Mouse (Mus musculus): Measurements from ENCODE around the gene Hbq1b. TPM values are rescaled to one million over a fixed set of nuclear protein-coding genes. Genes with fewer than 3 reads are reported as not detected.
"Not testable (repeated sequence)": the region's sequence is repeated elsewhere in the genome, so short reads cannot be mapped to it uniquely, and the experiment has no call there.

Hbq1b gene
- polyA plus RNA-seq, 1 experiment from 2014 or later, result 15.7 TPM

DNA sequence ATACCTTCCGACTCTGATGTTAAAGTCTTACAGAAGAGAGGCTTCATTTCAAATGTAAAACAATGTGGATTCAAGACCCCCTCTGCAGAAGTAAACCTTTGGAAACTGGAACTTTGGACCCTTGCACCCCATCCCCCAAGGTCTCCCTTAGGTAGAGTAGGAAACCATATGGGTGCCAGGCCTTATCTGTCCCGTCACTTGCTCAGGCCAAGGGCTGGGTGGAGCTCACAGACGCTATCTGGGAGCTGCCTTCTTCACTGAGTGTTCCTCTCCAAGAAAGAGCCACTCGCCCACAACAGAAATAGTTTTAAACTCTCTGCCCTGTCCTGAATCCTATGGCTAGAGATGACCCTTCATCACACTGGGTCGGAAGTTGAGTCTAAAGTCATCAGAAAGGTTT is 17.8 kb upstream of the Hbq1b start:
- peak; percentile 86 for ATAC-seq (ENCODE audit: insufficient number of reproducible peaks, low FRiP score)
- peak overlapping the region; percentile 70 for H3K4me2 ChIP-seq
- H3K4me3 ChIP-seq, result no peak overlapping the region
- H3K4me1 ChIP-seq (replicated peaks), result peaks cover 9% of the 10 kb centered on the region
- 58% methylated on average over 5 of the region's 5 CpGs for WGBS
- H3K9ac ChIP-seq, result peak overlapping the region; percentile 29; the same call in 1 of the 2 replicates
- H3K36me3 ChIP-seq, result no peaks in the 10 kb centered on the region
- H3K27ac ChIP-seq (ENCODE audit: poor library complexity, severe bottlenecking), result peak overlapping the region; percentile 73; the same call in 1 of the 2 replicates
- H3K9me3 ChIP-seq (replicated peaks), result no peaks in the 10 kb centered on the region
- H3K27me3 ChIP-seq (replicated peaks), result 0 out of 2 replicates have a peak, but pooled peaks cover 3% of the 10 kb centered on the region

GRCm38 (mm10) chr11:32271178-32271577 is 15.6 kb upstream of the Hbq1b start:
- Histone ChIP-seq H3K4me3 (no peak overlapping the region), H3K9me3 (replicated peaks) (no peaks in the 10 kb centered on the region), H3K4me1 (replicated peaks) (peaks cover 5% of the 10 kb centered on the region), H3K27me3 (replicated peaks) (peaks cover 11% of the 10 kb centered on the region), H3K36me3 (no peaks in the 10 kb centered on the region), H3K4me2 (no peak overlapping the region), H3K9ac (no peak overlapping the region), H3K27ac (ENCODE audit: poor library complexity, severe bottlenecking) (no peak overlapping the region)
- 50% methylated on average over 4 of the region's 4 CpGs for WGBS
- no peak for ATAC-seq (ENCODE audit: insufficient number of reproducible peaks, low FRiP score)

DNA sequence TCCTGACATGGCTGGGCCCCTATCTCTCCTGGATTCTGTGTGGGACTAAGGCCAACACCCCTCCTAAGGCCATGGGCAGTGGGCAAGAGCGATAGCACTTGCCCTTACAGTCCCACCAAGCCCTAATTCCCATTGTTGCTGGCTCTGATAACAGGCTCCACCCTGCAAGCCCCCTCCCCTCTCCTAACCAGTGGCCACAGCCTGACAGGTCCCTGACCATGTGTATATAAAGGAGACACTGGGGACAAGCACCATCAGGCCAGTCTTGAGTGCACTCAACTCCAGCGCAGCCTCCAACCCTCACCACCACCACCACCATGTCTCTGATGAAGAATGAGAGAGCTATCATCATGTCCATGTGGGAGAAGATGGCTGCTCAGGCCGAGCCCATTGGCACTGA is 10.4 kb upstream of the Hbq1b start, which contains the start of gene Hba-x:
Hba-x (plus strand) TSS at position 54 of the 400 bp plus-strand sequence.
- H3K4me2 ChIP-seq, result no peak within 1 kb of the TSS
- peak within 1 kb of the TSS; percentile 11 for H3K4me3 ChIP-seq
- no peaks in the 10 kb centered on the region for H3K36me3 ChIP-seq
- no peak within 1 kb of the TSS for H3K9ac ChIP-seq
- ATAC-seq (ENCODE audit: insufficient number of reproducible peaks, low FRiP score), result peak; percentile 71
- no peaks in the 10 kb centered on the region for H3K9me3 ChIP-seq (replicated peaks)
- peak within 1 kb of the TSS; percentile 70 for H3K27ac ChIP-seq (ENCODE audit: poor library complexity, severe bottlenecking)
- 77% methylated on average over 3 of the region's 3 CpGs for WGBS
- peaks cover 58% of the 10 kb centered on the region for H3K27me3 ChIP-seq (replicated peaks)
- no peaks in the 10 kb centered on the region for H3K4me1 ChIP-seq (replicated peaks)

GRCm38 (mm10) chr11:32277736-32278457 is 8.9 kb upstream of the Hbq1b start:
- no peaks in the 10 kb centered on the region for H3K4me1 ChIP-seq (replicated peaks)
- ATAC-seq (ENCODE audit: insufficient number of reproducible peaks, low FRiP score), result peak; percentile 77
- no peak overlapping the region for H3K9ac ChIP-seq
- peaks cover 63% of the 10 kb centered on the region for H3K27me3 ChIP-seq (replicated peaks)
- H3K9me3 ChIP-seq (replicated peaks), result no peaks in the 10 kb centered on the region
- peak overlapping the region; percentile 5; the same call in 1 of the 2 replicates for H3K4me2 ChIP-seq
- peak overlapping the region; percentile 28 for H3K27ac ChIP-seq (ENCODE audit: poor library complexity, severe bottlenecking)
- no peaks in the 10 kb centered on the region for H3K36me3 ChIP-seq
- 54% methylated on average over 21 of the region's 21 CpGs for WGBS
- peak overlapping the region; percentile 14 for H3K4me3 ChIP-seq

DNA sequence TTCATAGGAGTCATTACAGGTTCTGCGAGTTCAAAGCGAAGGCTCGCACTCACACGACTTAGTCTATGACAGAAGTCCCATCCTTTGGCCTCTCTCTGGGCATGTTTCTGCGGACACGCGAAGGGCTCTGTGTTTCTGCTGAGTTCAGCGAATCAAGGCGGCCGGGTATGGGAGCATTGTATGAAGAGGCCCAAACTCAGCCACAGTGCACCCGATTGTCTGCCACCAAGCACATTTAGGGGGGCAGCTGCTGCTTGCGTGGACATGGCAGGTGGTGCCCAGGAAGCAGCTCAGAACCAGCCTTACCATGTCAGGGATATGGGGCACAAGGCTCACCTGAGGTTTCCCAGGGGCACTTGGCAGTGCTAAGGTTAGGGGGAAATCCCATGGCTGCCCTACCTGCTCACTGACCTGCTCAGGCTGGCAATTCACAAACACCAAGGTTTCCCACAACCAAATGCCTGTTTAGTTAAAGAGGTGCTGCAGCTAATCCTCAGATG is 8.3 kb upstream of the Hbq1b start:
- Histone ChIP-seq H3K27me3 (replicated peaks) (peaks cover 63% of the 10 kb centered on the region), H3K9ac (peak overlapping the region; percentile 10; the same call in 1 of the 2 replicates), H3K27ac (ENCODE audit: poor library complexity, severe bottlenecking) (peak overlapping the region; percentile 66; the same call in 1 of the 2 replicates), H3K4me2 (peak overlapping the region; percentile 5; the same call in 1 of the 2 replicates), H3K9me3 (replicated peaks) (no peaks in the 10 kb centered on the region), H3K4me3 (no peak overlapping the region; the same call in 1 of the 2 replicates), H3K36me3 (no peaks in the 10 kb centered on the region), H3K4me1 (replicated peaks) (no peaks in the 10 kb centered on the region)
- WGBS, result 72% methylated on average over 12 of the region's 12 CpGs
- peak; percentile 7; the same call in 1 of the 2 replicates for ATAC-seq (ENCODE audit: insufficient number of reproducible peaks, low FRiP score)

DNA sequence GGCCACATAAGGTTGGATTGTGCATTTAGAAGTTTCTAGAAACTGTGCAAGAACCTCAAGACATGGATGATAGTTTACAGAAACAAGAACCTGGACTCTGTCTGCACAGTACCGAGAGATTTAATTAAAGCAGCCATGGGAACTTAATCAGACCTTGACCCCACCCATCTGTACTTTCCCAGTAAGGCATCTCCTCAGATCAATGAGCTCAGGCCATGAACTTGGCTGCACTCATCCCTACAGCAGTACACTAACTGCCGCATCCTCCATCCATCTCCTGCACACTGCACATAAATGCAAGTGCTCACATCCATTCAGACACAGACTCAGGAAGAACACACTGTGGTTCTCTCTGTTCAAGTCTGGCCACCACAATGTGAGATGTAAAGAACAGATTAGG is 6.1 kb upstream of the Hbq1b start:
- H3K4me1 ChIP-seq (replicated peaks), result no peaks in the 10 kb centered on the region
- H3K27me3 ChIP-seq (replicated peaks), result peaks cover 59% of the 10 kb centered on the region
- H3K4me2 ChIP-seq, result 0 out of 2 replicates have a peak overlapping the region, but pooled peaks have one; percentile 8
- no peaks in the 10 kb centered on the region for H3K36me3 ChIP-seq
- H3K27ac ChIP-seq (ENCODE audit: poor library complexity, severe bottlenecking), result peak overlapping the region; percentile 66
- 73% methylated on average over 2 of the region's 2 CpGs for WGBS
- H3K9me3 ChIP-seq (replicated peaks), result no peaks in the 10 kb centered on the region
- ATAC-seq (ENCODE audit: insufficient number of reproducible peaks, low FRiP score), result no peak
- H3K4me3 ChIP-seq, result no peak overlapping the region
- no peak overlapping the region for H3K9ac ChIP-seq

GRCm38 (mm10) chr11:32281416-32282144 is 5.2 kb upstream of the Hbq1b start:
- Histone ChIP-seq H3K4me1 (replicated peaks) (no peaks in the 10 kb centered on the region), H3K4me3 (no peak overlapping the region), H3K9me3 (replicated peaks) (no peaks in the 10 kb centered on the region), H3K36me3 (no peaks in the 10 kb centered on the region), H3K27me3 (replicated peaks) (peaks cover 51% of the 10 kb centered on the region), H3K9ac (no peak overlapping the region), H3K27ac (ENCODE audit: poor library complexity, severe bottlenecking) (peak overlapping the region; percentile 66), H3K4me2 (peak overlapping the region; percentile 25)
- ATAC-seq (ENCODE audit: insufficient number of reproducible peaks, low FRiP score), result no peak
- 56% methylated on average over 1 of the region's 1 CpGs for WGBS

GRCm38 (mm10) chr11:32283091-32283777 is 3.5 kb upstream of the Hbq1b start, which contains the start of gene Hba-a1:
TSS of gene Hba-a1 (plus strand) at chr11:32283511.
- not testable (repeated sequence) for H3K4me2 ChIP-seq; H3K9me3 ChIP-seq (replicated peaks); H3K4me1 ChIP-seq (replicated peaks); H3K4me3 ChIP-seq; H3K9ac ChIP-seq; H3K36me3 ChIP-seq
- Histone ChIP-seq H3K27me3 (replicated peaks) (peaks cover 42% of the 10 kb centered on the region), H3K27ac (ENCODE audit: poor library complexity, severe bottlenecking) (peak within 1 kb of the TSS; percentile 75)
- peak; percentile 83 for ATAC-seq (ENCODE audit: insufficient number of reproducible peaks, low FRiP score)
- 71% methylated on average over 1 of the region's 5 CpGs for WGBS

DNA sequence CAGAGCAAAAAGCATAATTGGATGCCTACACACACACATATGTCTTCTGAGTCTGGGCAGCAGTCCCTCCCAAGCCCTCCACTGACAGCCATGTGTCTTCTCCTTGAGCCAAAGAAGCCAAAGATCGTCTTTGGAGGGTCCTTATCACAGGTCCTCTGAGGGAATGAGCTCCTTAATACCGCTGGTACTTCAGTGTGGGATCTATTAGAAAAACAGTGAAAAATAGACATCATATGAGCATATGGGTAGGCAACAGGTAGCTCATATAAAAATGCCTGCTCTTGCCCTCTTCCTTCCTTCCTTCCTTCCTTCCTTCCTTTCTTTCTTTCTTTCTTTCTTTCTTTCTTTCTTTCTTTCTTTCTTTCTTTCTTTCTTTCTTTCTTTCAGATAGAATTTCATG is 2.2 kb upstream of the Hbq1b start:
- not testable (repeated sequence) for H3K36me3 ChIP-seq; H3K4me1 ChIP-seq (replicated peaks); H3K27ac ChIP-seq (ENCODE audit: poor library complexity, severe bottlenecking); H3K4me3 ChIP-seq; H3K9me3 ChIP-seq (replicated peaks); H3K4me2 ChIP-seq; H3K9ac ChIP-seq
- peaks cover 37% of the 10 kb centered on the region for H3K27me3 ChIP-seq (replicated peaks)
- 35% methylated on average over 2 of the region's 2 CpGs for WGBS
- ATAC-seq (ENCODE audit: insufficient number of reproducible peaks, low FRiP score), result peak; percentile 4; the same call in 1 of the 2 replicates

DNA sequence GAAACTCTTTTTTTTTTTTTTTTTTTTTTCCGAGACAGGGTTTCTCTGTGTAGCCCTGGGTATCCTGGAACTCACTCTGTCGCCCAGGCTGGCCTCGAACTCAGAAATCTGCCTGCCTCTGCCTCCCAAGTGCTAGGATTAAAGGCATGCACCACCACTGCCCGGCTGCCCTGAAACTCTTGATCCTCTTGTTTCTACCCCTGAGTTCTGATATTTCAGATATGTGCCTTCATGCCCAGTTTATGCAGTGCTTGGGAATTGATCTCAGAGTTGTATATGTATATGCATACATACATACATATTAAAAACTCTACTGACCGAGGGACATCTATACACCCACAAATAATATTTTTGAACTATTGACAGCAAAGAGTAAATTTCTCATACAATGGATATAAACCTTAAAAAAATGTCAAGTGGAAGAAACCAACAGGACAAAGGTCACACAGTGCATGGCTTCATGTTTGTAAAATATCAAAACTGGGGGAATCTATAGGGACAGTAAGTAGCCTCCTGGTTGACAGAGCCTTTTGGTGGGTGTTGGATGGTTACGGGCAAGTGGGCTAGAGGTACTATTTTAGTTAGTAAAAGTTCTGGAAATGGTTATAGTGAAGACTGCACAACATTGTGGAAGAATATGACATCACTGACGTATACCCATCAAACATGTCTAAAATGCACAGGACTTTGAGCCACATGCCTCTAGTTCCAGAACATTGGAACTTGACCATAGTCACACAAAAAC is 1.6 kb upstream of the Hbq1b start:
- Histone ChIP-seq H3K27ac (ENCODE audit: poor library complexity, severe bottlenecking) (no peak overlapping the region), H3K4me3 (no peak overlapping the region), H3K4me1 (replicated peaks) (no peaks in the 10 kb centered on the region), H3K36me3 (no peaks in the 10 kb centered on the region), H3K9me3 (replicated peaks) (no peaks in the 10 kb centered on the region), H3K9ac (no peak overlapping the region), H3K27me3 (replicated peaks) (peaks cover 32% of the 10 kb centered on the region), H3K4me2 (no peak overlapping the region)
- ATAC-seq (ENCODE audit: insufficient number of reproducible peaks, low FRiP score), result peak; percentile 46
- 67% methylated on average over 7 of the region's 7 CpGs for WGBS
